Mouse (Mus musculus) CD4-positive, CD25-positive, alpha-beta regulatory T cell, adult 2 months (primary cell): Measurements from ENCODE around the gene Zfp808.
"Not testable (repeated sequence)": the region's sequence is repeated elsewhere in the genome, so short reads cannot be mapped to it uniquely, and the experiment has no call there.

Experiments
- DNase-seq: peaks from one replicate; pipeline ENCODE4 v3.0.0-alpha.2; 2012; ENCODE audit warnings: low read depth, low spot score

The Zfp808 gene

DNA sequence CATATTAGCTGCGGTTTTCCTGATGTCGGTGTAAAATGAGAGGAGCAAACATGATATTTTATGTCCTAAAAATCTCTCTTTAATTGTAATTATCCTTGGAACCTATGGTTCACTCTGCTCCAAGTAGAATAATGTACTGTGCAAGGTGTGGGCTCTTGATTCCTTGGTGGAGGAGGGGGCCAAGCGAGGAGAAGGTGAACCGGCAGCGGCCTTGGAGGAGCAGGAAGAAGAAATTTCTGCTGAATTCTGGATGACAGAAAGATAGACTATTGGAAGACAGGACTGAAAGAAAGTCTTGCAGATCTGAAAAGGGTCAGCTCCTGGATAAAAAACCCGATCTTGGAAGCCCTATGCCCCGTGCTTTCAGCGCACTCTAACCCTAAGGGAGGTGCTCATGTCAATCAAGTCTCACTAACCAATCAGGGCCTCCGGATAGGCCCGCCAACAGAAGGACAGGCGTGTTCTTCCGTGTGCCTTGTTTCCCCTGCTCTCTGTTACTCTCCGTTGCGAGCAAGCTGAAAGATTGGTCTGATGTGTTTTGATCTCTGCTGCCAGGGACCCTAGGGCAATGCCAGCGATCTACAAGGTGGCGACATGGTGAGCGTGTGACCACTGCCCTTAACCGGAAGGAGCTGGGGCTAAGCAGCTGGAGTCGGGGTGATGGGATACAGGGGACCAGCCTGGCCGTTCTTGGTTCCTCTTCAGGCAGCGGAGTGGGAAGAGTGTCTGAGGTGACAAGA lies at the start of gene Zfp808:
Gene Zfp808, plus strand, starts transcription at position 455 of the 740 bp plus-strand sequence.
- peak; percentile 66 for DNase-seq

DNA sequence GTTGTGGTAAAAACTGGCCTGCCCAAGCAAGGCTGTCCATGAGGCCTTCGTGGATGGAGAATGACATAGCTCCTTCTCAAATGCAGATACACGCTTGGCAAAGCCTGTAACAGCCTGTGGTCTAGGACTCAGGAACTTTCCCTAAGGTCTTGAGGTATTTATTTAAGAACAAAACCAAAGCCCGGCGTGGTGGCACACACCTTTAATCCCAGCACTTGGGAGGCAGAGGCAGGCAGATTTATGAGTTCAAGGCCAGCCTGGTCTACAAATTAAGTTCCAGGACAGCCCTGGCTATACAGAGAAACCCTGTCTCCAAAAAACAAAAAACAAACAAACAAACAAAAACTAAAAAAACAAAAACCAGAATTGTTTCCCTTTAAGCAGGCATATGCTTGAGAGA lies 30.9 kb upstream of the Zfp808 start:
- not testable (repeated sequence) for DNase-seq

DNA sequence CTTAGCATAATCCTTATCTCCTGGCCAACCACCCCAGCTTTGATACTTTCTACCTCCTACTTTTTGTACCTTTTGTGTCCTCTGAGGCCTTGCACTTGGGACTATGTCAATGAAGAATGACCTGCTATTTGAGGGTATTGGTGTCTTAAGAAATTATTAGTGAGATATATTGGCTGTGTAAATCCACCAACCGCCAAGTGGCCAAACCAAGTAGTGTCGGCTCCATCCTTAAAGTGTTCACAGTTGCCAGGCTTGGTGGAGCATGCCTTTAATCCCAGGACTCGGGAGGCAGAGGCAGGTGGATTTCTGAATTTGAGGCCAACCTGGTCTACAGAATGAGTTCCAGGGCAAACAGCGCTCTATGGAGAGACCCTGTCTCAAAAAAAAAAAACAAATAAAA lies 30.2 kb upstream of the Zfp808 start:
- not testable (repeated sequence) for DNase-seq

DNA sequence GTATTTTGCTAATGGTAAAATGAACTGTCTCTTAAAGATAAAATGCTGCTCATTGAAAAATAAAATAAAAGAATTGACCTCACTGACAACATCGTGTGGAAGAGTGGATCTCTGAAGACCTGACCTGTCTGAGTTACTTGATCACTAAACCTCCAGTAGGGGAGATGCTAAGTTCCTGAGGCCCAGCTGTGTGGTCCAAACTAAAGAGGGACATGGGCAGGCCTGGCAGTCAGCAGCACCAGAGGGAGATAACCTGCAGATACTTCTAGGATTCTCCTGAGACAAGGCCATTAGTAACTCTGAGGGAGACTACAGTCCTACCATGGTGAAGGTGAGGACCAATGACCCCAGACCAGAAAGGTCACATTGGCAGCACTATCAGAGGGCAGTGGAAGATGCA lies 27.3 kb upstream of the Zfp808 start:
- not testable (repeated sequence) for DNase-seq

DNA sequence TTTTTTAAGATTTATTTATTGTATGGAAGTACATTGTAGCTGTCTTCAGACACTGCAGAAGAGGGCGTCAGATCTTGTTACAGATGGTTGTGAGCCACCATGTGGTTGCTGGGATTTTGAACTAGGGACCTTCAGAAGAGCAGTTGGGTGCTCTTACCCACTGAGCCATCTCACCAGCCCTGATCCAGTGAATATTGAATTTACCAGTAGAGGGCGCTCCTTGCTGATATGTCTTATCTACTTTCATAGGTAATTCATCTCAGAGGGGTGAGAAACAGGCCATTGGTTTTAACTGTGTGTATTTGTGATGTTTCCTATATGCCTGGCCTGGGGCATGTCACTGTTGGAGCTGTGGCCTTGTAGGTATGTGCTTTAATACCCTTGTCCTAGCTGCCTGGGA lies 13.8 kb upstream of the Zfp808 start:
- DNase-seq = peak; percentile 47

DNA sequence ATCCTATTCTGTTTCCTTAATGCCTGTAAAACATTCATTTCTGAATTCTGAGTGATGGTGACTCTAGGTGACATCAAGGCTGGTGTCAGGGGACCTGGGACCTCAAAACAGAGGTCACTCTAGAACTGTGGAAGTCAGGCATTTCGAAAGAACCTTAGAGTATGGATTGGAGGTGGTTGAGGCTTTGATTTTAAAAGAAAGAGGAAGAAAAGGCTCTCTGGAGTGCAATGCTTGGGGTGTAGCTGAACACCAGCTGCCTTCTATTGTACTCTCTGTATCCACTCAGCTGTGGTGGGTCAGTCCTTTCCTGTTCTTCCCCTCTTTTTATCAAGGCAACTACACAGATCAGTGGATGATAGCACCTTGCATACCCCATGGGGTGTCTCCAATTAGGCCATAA lies 8.1 kb upstream of the Zfp808 start:
- not testable (repeated sequence) for DNase-seq

DNA sequence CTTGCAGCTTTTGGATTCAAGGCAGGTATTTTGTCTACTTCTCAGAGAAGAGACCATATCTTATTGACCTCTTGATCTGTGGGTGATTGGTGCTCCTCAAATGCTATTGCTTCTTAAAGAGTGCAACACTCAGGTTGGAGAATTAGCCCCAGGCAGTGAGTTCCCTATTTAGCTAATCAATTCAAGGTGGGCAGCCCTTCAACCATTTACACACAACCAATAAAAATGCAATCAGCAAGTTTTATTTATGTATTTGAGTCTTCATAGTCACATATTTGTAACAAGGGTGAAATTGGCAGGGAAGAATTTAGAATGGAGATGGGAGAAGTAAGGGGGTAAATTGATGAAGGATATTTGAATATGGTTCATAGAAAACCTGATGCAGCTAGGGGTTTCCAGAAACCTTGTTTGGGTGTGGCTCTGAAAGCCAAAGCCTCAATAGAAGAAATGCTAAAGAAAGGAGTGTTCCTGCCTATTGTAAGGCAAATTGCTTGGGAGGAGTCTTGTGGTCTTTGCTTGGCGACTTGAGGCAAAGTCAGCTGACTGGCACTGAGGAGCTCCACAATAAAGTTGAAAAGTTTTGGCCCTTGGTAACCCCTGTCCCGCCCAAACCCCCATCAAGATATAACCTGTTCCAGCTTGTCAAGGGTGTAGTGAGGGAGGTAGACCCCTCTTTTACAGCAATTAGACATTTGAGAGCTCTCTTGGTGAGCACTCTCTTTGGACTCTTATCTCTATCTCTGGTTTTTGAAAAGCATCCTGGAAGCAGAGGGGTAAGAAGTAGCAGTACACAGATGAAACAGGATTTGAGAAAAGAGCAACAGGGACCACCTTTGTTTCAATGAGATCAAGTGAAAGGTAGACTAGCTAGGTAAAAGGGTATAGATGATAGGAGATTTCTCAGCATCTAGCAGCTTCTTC lies 52.4 kb downstream of the Zfp808 start:
- not testable (repeated sequence) for DNase-seq

DNA sequence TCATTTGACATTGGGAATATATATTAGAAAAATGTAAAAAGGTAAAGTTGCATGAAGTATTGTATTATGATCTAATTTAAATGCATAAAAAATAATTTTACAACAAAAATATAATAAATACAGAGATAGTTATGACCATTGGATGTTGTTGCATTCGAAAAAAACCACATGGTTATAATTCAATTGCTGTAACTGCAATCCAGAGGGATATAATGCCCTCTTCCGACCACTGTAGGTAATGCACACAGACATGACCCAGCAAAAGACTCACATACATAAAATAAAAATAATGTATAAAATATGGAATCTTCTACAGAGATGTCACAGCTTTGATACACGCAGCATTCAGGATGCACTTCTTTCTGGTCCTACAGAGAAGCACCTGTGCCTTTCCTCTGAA lies 115.6 kb downstream of the Zfp808 start:
- DNase-seq = no peak

DNA sequence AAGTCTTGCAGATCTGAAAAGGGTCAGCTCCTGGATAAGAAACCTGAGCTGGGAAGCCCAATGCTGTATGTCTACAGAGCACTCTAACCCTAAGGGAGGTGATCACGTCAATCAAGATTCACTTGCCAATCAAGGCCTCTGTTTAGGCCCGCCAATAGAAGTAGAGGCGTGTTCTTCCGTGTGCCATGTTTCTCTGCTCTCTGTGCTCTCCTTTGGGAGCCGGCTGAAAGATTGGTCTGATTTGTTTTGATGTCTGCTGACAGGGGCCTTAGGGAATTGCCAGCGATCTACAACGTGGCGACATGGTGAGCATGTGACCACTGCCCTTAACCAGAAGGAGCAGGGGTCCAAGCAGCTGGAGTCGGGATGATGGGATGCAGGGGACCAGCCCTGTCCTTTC lies 125.5 kb downstream of the Zfp808 start:
- DNase-seq = not testable (repeated sequence)

DNA sequence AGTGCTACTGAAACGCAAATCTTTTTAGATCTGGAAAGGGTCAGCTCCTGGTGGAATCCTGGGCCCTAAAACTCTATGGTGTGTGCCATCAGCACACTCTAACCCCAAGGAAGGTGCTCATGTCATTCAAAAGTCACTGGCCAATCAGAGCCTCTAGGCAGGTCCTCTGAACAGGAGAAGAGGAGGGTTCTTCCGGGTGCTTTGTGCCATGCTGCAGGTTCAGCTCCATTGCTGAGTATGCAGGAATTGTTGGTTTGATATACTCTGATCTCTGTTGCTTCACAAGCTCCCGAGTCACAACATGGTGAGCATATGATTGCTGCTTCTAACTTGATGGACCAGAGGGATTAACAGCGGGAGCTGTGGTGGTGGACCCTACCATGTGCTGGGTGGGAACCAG lies 133.7 kb downstream of the Zfp808 start:
- DNase-seq = no peak
